Mouse (Mus musculus) T-helper 2 cell (primary cell): ENCODE results near the gene Cdh3.

ENCODE experiments used
- in situ Hi-C: fragments of 300-600 bp; cut with MboI, MseI; formaldehyde crosslinking; loops from one replicate; pipeline ENCODE4 v1.15.1; 2025; ENCODE audit warnings: high pct_unique_total_duplicates

The Cdh3 gene

GRCm38 (mm10) chr8:106510365-106510975 lies at the start of gene Cdh3:
Cdh3 (plus strand) TSS chr8:106510891.
- in situ Hi-C loops = no loop called here

DNA sequence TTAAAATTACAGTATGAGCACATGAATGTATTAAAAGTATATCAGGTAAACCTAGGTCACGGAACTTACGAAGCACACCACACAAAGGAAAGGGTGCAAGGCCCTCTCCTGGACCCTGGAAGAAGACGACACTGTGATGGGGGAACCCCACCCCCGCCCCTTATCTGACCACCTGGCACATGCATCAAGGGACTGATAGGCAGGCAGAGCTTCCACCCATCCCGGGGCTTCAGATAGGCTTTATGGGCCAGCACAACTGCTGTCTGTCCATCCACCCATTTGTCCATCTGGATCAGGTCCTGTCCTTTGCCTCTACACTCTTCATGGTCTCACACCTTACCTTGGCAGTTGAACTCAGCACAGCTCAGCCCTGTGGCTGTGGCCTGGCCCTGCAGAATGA lies 48.6 kb upstream of the Cdh3 start:
- in situ Hi-C loops = no loop called here

DNA sequence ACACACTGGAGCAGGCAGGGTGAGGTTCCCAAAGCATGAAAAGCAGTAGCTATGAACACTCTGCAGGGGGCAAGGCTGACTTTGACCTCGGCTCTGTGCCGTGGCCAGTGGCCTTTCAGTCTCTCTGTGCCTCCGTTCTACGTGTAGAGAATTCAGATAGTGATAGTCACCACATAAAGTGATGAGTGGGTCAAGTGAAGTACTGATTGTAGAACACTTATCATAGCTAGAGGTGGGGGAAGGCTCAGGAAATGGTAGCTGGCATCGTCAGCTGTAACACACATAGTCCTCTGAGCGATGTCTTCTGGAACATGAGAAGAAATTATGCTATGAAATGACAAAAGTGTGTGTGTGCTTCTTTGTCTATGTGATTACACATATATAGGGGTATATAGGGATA lies 46.9 kb upstream of the Cdh3 start:
- in situ Hi-C loops = no loop called here

- in situ Hi-C loops = no loop called here
Measured at GRCm38 (mm10) chr8:106469485-106469884, 41.2 kb upstream of the Cdh3 start.

GRCm38 (mm10) chr8:106474001-106474400 lies 36.7 kb upstream of the Cdh3 start:
- in situ Hi-C loops = no loop called here

DNA sequence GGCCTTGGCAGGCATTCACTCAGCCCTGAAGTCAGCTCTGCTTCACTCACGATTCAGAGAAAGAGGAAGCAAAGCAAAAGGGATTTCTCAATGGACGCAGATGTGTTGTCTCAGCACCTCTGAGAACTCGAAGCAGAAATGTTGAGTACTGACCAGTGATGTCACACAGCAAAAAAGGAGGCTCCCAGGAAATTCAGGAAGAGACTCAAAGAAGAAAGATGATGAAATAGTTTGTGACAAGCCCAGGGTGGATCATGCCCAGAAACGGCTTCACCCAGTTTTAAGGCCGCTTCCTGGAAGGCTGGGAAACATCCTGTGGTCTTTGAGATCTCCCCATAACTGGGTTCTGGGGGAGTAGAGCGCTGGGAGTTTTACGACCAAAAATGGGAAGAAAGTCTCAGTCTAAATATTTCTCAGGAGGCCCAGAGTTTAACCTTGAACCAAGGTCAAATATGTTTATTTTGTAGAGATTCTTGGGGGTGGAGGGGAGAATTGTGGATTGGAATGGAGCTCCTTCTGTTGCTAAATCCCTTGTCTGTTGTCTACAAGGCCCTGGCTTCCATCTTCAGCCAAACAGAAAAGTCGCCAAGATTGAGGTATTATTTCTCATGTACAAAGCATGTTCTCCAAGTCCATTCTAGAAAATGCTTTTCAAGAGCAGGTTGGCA lies 10.5 kb upstream of the Cdh3 start, which contains the start of gene 6030452D12Rik:
Gene 6030452D12Rik, plus strand, starts transcription at position 505 of the 668 bp plus-strand sequence.
- in situ Hi-C loops = no loop called here

- in situ Hi-C loops = no loop called here
Measured at GRCm38 (mm10) chr8:106504241-106504640, 6.5 kb upstream of the Cdh3 start.

GRCm38 (mm10) chr8:106505328-106505965 lies 5.2 kb upstream of the Cdh3 start:
- in situ Hi-C loops = no loop called here

- in situ Hi-C loops = no loop called here
Measured at GRCm38 (mm10) chr8:106506106-106506505, 4.6 kb upstream of the Cdh3 start.

DNA sequence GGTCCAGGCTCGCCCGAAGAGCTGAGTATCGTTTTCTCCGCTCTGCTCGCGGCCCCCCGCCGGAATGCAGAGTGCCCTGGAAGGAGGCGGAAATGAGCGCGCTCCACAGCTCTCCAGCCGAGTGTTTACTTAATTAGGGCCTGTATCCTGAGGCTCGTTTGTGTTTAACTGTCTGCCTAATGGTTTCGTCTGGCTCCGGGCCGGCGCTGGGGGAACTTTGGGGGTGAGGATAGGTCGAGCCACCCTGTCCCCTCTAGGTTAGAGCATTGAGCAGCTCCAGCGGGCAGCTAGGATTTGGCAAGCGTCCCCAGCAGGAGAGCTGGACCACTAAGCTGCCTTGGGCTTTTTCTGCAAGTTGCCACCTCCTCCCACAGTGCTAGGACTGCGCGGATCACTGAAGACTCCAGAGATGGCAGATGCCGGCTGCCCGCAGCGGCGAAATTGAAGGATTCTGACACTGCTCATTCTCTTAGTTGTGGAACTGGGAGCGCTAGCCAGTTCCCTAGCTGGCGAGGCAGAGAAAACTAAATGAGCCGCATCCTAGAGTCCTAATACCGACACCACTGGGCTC lies 2.8 kb upstream of the Cdh3 start:
- in situ Hi-C loops = no loop called here

DNA sequence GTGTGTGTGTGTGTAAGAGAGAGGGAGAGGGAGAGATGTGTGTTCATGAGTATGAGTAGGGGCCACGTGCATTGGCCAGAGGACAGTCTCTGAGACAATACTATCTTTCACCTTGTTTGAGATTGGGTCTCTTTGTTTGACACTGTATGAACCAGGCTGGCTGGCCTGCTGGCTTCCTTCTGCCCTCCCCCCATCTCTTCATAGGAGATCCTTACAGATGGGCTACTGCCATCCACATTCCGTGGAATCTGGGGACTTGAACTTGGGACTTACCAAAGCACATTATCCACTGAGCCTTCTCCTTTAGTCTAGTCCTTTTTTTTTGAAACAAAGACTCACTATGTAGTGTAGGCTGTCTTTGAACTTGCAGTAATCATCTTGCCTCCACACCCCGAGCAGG lies 2.2 kb upstream of the Cdh3 start:
- in situ Hi-C loops = no loop called here

DNA sequence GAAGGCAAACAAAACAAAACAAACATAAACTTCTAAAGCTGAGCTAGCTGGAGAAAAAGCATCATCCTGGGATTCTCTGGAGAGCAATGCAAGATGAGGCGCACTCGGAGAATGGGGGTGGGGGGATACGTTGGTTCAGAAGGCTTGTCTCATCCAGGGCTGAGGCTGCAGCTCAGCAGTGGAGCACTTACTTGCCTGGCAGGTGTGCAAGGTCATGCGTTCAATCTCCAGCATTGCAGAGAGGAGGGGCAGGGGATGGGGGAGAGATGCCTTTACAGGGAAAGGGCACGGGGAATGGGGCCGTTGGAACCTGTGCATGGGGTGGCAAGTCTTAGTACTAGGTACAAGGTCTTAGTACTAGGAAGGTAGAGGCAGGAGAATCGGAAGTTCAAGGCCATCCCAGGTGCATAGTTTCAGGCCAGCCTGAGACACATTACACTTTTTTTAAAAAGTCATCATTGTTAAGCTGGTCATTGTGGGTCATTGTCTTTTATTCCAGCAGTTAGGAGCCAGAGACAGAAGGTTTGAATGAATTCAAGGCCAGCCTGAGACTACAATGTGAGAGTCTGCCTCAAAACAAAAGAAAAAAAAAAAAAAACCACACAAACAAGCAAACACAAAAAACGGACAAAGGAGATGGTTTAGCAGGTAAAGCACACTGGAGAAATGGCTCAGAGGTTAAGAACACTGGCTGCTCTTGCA lies 1.5 kb upstream of the Cdh3 start:
- in situ Hi-C loops = no loop called here

DNA sequence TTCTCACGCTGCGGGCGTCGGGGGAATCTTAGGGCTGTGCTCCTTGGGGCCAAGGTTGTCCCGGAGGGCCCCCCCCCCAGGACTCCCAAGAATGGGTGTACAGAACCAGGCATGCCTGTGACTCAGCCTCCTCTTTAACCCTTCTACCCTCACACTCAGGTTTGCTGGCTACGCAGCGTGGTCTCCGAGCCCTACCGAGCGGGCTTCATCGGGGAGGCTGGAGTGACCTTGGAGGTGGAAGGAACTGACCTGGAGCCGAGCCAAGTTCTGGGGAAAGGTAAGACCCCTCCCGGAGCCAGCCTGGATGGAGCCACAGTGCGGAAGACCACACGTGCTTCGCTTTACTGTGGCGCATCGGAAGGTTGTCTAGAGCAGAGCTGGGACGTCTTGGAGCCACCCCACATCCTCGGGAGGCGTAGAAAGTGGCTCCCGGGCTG lies 392 bp downstream of the Cdh3 start:
- in situ Hi-C loops = no loop called here

- in situ Hi-C loops = no loop called here
Measured at GRCm38 (mm10) chr8:106511531-106512041, 895 bp downstream of the Cdh3 start.

DNA sequence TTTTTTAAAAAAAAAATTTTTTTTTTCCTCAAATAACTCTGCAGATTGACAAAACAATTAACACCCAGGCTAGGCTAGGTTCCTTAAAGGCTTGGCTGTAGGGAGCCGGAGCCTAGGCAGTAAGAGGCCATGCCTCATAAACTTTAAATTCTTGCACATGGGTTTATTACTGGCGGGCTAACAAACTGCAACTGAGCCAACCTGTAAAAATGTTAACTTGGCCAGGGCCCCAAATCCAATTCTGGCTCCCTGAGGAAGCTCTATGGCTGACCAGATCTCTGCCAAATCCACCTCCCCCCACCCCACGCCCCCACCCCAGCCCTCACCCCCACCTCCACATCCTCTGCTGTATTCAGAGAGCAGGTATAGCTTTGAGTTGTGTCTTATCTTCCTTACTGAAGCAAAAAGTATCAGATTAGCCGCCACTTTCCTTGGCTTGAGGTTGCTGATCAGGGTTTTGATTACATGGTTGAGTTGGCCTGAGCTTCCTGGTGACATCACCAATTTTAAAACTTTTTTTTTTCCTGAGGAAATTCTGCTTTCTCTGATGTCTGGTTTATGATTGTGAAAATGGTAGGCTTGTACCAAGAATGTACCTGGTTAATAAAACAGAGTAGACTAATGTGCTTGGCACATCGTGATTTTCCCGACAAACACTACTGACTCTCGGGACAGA lies 1.9 kb downstream of the Cdh3 start:
- in situ Hi-C loops = no loop called here

GRCm38 (mm10) chr8:106515946-106516479 lies 5.3 kb downstream of the Cdh3 start:
- in situ Hi-C loops = loop anchor here (5.0 kb wide), 1 partner anchor 64 kb away; no protein-coding TSS in a partner anchor

DNA sequence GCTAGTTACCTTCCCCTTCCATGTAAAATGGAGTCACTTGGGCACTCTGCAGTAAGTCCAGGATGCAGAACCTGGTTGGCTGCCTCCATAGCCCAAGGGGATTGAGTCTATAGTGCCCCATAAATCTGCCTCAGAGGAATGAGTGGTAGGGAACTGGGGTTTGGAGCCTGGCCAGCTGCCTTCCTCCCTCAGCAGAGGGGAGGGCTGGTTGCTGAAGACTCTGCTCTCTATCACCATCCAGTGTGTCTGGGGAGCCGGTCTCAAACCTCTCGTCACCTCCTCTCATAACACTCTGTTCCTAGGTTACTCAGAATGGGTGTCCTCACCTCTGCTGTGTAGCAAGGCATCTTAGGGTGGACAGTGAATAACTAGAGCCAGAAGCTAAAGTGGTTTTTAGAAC lies 5.9 kb downstream of the Cdh3 start:
- in situ Hi-C loops = loop anchor here (5.0 kb wide), 1 partner anchor 64 kb away; no protein-coding TSS in a partner anchor

DNA sequence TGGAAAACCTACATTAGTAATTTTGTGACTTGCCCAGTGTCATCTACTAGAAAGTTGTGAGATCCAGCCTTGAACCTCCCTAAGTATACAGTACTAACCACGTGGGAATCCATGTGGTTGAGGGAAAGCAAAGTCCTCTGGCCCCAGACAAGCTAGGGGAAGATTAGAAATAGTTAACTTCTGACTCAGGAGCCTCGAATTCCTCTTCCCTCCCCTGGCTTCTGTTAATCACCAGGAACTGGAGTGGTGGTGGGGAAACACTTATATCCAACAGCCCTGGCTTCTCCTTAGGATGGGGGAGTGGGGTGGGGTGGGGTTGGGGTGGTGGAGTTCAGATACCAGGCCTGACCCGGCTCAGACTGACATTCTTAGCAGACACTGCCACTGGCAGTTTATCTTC lies 8.1 kb downstream of the Cdh3 start:
- in situ Hi-C loops = loop anchor here (5.0 kb wide), 1 partner anchor 66 kb away; no protein-coding TSS in a partner anchor

GRCm38 (mm10) chr8:106520578-106520977 lies 9.9 kb downstream of the Cdh3 start:
- in situ Hi-C loops = no loop called here

DNA sequence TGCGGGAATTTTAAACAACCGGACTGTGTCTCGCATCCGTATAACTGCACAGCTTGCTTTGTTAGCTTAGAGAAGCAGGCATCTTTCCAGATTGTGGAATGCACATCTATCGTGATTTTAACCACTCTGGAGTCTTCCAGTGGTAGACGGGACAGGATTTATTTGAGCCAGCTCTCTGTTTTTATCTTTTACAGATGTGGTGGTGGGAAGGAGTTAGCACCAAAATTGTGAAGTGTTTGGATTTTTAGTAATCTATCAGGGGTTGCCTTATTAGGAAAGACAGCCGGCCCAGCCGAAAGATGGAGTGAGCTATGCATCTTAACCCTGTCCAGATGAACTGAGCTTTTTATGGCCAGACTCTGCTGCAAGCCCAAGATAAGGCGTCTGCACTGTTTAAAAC lies 11.2 kb downstream of the Cdh3 start:
- in situ Hi-C loops = no loop called here

- in situ Hi-C loops = no loop called here
Measured at GRCm38 (mm10) chr8:106526725-106527124, 16.0 kb downstream of the Cdh3 start.
